Comparison of ENCODE assay signal across 23 mouse cellular contexts in genomic region chr2:28902291-28902690, GRCm38 (mm10). TPM values are rescaled to one million over a fixed set of nuclear protein-coding genes. Genes with fewer than 3 reads are reported as not detected.
DNase-seq lines count a peak whose midpoint lies in the region; ATAC-seq and TF ChIP-seq lines count a peak whose summit lies in the region.
"Had no signal": no experiment of that assay in that cellular context is flagged by ENCODE, and none has a peak within 500 bp of the region (broad histone marks: within the 10 kb centered on the region; RNA-seq: fewer than 3 reads in every experiment).

No protein-coding gene starts in this region.

- H3K4me1 ChIP-seq in hindbrain, postnatal 0 days (ENCODE audit: insufficient read depth, low read length) = no peaks in the 10 kb centered on the region
- H3K4me1 ChIP-seq in hindbrain, embryonic 12.5 days = peaks cover 2% of the 10 kb centered on the region; the same call in 1 of the 2 replicates

- DNase-seq in cerebellum, postnatal 10 days = peak; percentile 59 to 60
- peak; percentile 35 to 47 for DNase-seq in cerebellum, postnatal 14 days
- DNase-seq in cerebellum, postnatal 25 days = no peak
- DNase-seq in hindbrain, postnatal 0 days (ENCODE audit: low spot score) = no peak
- DNase-seq: adrenal gland, adult 2 months; adrenal gland, adult 8-10 months; adrenal gland, postnatal 10 days; adrenal gland, postnatal 14 days; adrenal gland, postnatal 25 days; adrenal gland, postnatal 36 days; B cell, adult 2 months; cerebellum, adult 11 months; cerebellum, adult 11-12 months; cerebellum, adult 18-20 months; cerebellum, adult 2 months had no signal

- no peak overlapping the region for H3K27ac ChIP-seq in hindbrain, postnatal 0 days
- H3K27ac ChIP-seq in hindbrain, embryonic 12.5 days = no peak overlapping the region

- H3K9ac ChIP-seq in hindbrain, postnatal 0 days (replicated peaks; ENCODE audit: low read length) = no peak overlapping the region
- H3K9ac ChIP-seq in hindbrain, embryonic 12.5 days = no peak overlapping the region

- no peak overlapping the region for H3K4me2 ChIP-seq in hindbrain, postnatal 0 days (ENCODE audit: low read depth, low read length)
- H3K4me2 ChIP-seq in hindbrain, embryonic 12.5 days (replicated peaks) = no peak overlapping the region

- no peak overlapping the region for H3K4me3 ChIP-seq in hindbrain, postnatal 0 days (ENCODE audit: low read length)
- no peak overlapping the region for H3K4me3 ChIP-seq in hindbrain, embryonic 12.5 days

- 61% methylated on average over 8 of the region's 8 CpGs for WGBS in hindbrain, postnatal 0 days
- WGBS in hindbrain, embryonic 12.5 days = 86% methylated on average over 8 of the region's 8 CpGs

- peaks cover 4% of the 10 kb centered on the region; the same call in 1 of the 2 replicates for H3K36me3 ChIP-seq in hindbrain, postnatal 0 days (ENCODE audit: insufficient read depth, low read length)
- peaks cover 48% of the 10 kb centered on the region for H3K36me3 ChIP-seq in hindbrain, embryonic 12.5 days

- TF ChIP-seq CTCF in hindbrain, postnatal 0 days (IDR thresholded peaks at IDR 0.05; ENCODE audit: low read depth) = no peak

- H3K27me3 ChIP-seq in hindbrain, postnatal 0 days (ENCODE audit: insufficient read depth, low read length) = peaks cover 9% of the 10 kb centered on the region; the same call in 1 of the 2 replicates
- peaks cover 74% of the 10 kb centered on the region for H3K27me3 ChIP-seq in hindbrain, embryonic 12.5 days
- H3K27me3 ChIP-seq: CH12.LX, Patski had no signal

- H3K9me3 ChIP-seq in hindbrain, postnatal 0 days (ENCODE audit: low read length) = no peaks in the 10 kb centered on the region
- no peaks in the 10 kb centered on the region for H3K9me3 ChIP-seq in hindbrain, embryonic 12.5 days (replicated peaks)
- H3K9me3 ChIP-seq: G1E had no signal

- ATAC-seq in cerebellum, adult (ENCODE audit: insufficient number of reproducible peaks, low FRiP score, low TSS enrichment) = no peak
- peak; percentile 41 for ATAC-seq in hindbrain, postnatal 0 days
- no peak for ATAC-seq in hindbrain, embryonic 12.5 days (ENCODE audit: low FRiP score)
- ATAC-seq: activated CD4-positive, CD25-positive, alpha-beta regulatory T cell, adult 4 months; CD4-positive, CD25-positive, alpha-beta regulatory T cell, adult 4 months; Patski had no signal

RNA-seq across cellular contexts. Expression of gene Barhl1, which starts 14.2 kb away (rescaled TPM):
- total RNA-seq in hindbrain, postnatal 0 days (2014; rRNA removed) = 43.0 and 50.7 TPM in 2 replicates
- 51.1 and 52.1 TPM in 2 replicates for polyA plus RNA-seq in hindbrain, postnatal 0 days (2015; fragmentation: Nextera tagmentation; extraction: Ambion mirVana)
- polyA plus RNA-seq in hindbrain, embryonic 12.5 days (2016; fragmentation: Nextera tagmentation; extraction: Ambion mirVana) = 9.0 and 9.9 TPM in 2 replicates
- total RNA-seq: adrenal gland, adult 18-20 months; adrenal gland, adult 2 months; adrenal gland, adult 8-10 months; adrenal gland, postnatal 14 days; adrenal gland, postnatal 25 days; adrenal gland, postnatal 36 days; CH12.LX had no signal
- polyA plus RNA-seq: activated CD4-positive, CD25-positive, alpha-beta regulatory T cell, adult 4 months; CD4-positive, CD25-positive, alpha-beta regulatory T cell, adult 4 months had no signal

Comparison
In these comparisons a context has a peak if more than half of its experiments do, and no peak if none do; other contexts are left out.
1. DNase-seq: peak in cerebellum, postnatal 10 days (2 of 2) and cerebellum, postnatal 14 days (2 of 2); none in cerebellum, postnatal 25 days (0 of 2) and hindbrain, postnatal 0 days (single experiment).